In genomic region chr7:44661219-44661618, GRCm38 (mm10) we compare ENCODE assay signal across 22 mouse cellular contexts. TPM values are rescaled to one million over a fixed set of nuclear protein-coding genes. Genes with fewer than 3 reads are reported as not detected.
DNase-seq lines count a peak whose midpoint lies in the region; ATAC-seq lines count a peak whose summit lies in the region.
"Had no signal": no experiment of that assay in that cellular context is flagged by ENCODE, and none has a peak within 500 bp of the region (broad histone marks: within the 10 kb centered on the region; RNA-seq: fewer than 3 reads in every experiment).

No protein-coding gene starts in this region.

- peak; percentile 89 for DNase-seq in brain, adult 2 months (ENCODE audit: low read depth, low spot score)
- peak; percentile 86 to 90 for DNase-seq in layer of hippocampus, adult 8-10 months (ENCODE audit: low spot score in 2 of 2)
- DNase-seq in left cerebral cortex, adult 9 months (ENCODE audit: low spot score in 2 of 2), result peak; percentile 52 to 88
- no peak for DNase-seq in T-cell, adult 2 months (ENCODE audit: low spot score)
- DNase-seq in ovary, postnatal 36 days (ENCODE audit: low spot score), result no peak
- no peak for DNase-seq in cerebellum, adult 11-12 months
- DNase-seq in gastrocnemius, postnatal 14 days, result no peak
- DNase-seq: adrenal gland, postnatal 36 days; cerebellum, adult 11 months; gastrocnemius, adult 2 months; heart, postnatal 36 days; kidney, postnatal 10 days; lung, adult 18-20 months; thymus, postnatal 14 days had no signal

- intact Hi-C loops in gastrocnemius, postnatal 14 days (cut with DNase I; ENCODE audit: low total_unique reads), result no loop called here

- no peaks in the 10 kb centered on the region for H3K9me3 ChIP-seq in embryonic facial prominence, embryonic 12.5 days

- no peak for ATAC-seq in embryonic facial prominence, embryonic 12.5 days (ENCODE audit: insufficient number of reproducible peaks, insufficient read depth, low FRiP score, low TSS enrichment)

- H3K27ac ChIP-seq in embryonic facial prominence, embryonic 12.5 days, result peak overlapping the region; percentile 48; the same call in 1 of the 2 replicates
- H3K27ac ChIP-seq: gastrocnemius, adult 2 months had no signal

- H3K9ac ChIP-seq in embryonic facial prominence, embryonic 12.5 days, result no peak overlapping the region

- H3K4me3 ChIP-seq in embryonic facial prominence, embryonic 12.5 days, result no peak overlapping the region
- H3K4me3 ChIP-seq: gastrocnemius, adult 2 months had no signal

- H3K4me2 ChIP-seq in embryonic facial prominence, embryonic 12.5 days (replicated peaks), result no peak overlapping the region
- H3K4me2 ChIP-seq: heart, embryonic 11.5 days had no signal

- WGBS in embryonic facial prominence, embryonic 12.5 days, result 74% methylated on average over 5 of the region's 5 CpGs

- no peaks in the 10 kb centered on the region for H3K36me3 ChIP-seq in embryonic facial prominence, embryonic 12.5 days

- no peaks in the 10 kb centered on the region for H3K4me1 ChIP-seq in embryonic facial prominence, embryonic 12.5 days

- no peaks in the 10 kb centered on the region for H3K27me3 ChIP-seq in embryonic facial prominence, embryonic 12.5 days

RNA-seq across cellular contexts. Expression of gene Myh14, which starts 9.4 kb away (rescaled TPM):
- 6.5 and 6.8 TPM in 2 replicates for polyA plus RNA-seq in embryonic facial prominence, embryonic 12.5 days (2016; fragmentation: Nextera tagmentation; extraction: Ambion mirVana)
- 10 to 100 TPM; 26.6 to 36.6 (median 32.8) TPM for total RNA-seq in layer of hippocampus, adult 8-10 months (2022)
- 10 to 100 TPM; 20.6 to 24.4 TPM for total RNA-seq in gastrocnemius, postnatal 14 days (2021)
- total RNA-seq: megakaryocyte, adult 5-6 weeks had no signal

RNA-seq across cellular contexts. Expression of gene Izumo2, which starts 47.3 kb away (rescaled TPM):
- not detected in 2 replicates for polyA plus RNA-seq in embryonic facial prominence, embryonic 12.5 days (2016; fragmentation: Nextera tagmentation; extraction: Ambion mirVana)
- total RNA-seq in layer of hippocampus, adult 8-10 months (2022), result not detected
- not detected for total RNA-seq in gastrocnemius, postnatal 14 days (2021)
- total RNA-seq: adrenal gland, postnatal 36 days; gastrocnemius, adult 2 months; heart, postnatal 36 days; megakaryocyte, adult 5-6 weeks; MEL had no signal
- polyA plus RNA-seq: cortical plate, adult 2 months; heart, embryonic 11.5 days; limb, embryonic 14.5 days; neural tube, embryonic 14.5 days; stomach, embryonic 14.5 days had no signal

Comparison
In these comparisons a context has a peak if more than half of its experiments do, and no peak if none do; other contexts are left out.
1. DNase-seq: peak in brain, adult 2 months (single experiment), layer of hippocampus, adult 8-10 months (2 of 2) and left cerebral cortex, adult 9 months (2 of 2); none in T-cell, adult 2 months (single experiment), ovary, postnatal 36 days (single experiment), cerebellum, adult 11-12 months (single experiment) and gastrocnemius, postnatal 14 days (single experiment).